Comparison of ENCODE assay signal across 8 mouse cellular contexts in the genomic region with DNA sequence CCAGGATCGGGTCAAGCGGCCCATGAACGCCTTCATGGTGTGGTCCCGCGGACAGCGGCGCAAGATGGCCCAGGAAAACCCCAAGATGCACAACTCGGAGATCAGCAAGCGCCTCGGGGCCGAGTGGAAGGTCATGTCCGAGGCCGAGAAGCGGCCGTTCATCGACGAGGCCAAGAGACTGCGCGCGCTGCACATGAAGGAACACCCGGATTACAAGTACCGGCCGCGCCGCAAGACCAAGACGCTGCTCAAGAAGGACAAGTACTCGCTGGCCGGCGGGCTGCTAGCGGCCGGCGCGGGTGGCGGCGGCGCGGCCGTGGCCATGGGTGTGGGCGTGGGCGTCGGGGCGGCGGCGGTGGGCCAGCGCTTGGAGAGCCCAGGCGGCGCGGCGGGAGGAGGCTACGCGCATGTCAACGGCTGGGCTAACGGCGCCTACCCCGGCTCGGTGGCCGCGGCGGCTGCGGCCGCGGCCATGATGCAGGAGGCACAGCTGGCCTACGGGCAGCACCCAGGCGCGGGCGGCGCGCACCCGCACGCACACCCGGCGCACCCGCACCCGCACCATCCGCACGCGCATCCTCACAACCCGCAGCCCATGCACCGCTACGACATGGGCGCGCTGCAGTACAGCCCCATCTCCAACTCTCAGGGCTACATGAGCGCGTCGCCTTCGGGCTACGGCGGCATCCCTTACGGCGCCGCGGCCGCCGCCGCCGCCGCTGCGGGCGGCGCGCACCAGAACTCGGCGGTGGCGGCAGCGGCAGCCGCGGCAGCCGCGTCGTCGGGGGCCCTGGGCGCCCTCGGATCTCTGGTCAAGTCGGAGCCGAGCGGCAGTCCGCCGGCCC. TPM values are rescaled to one million over a fixed set of nuclear protein-coding genes. Genes with fewer than 3 reads are reported as not detected.
A peak's percentile ranks its signal among the peaks of the same experiment; 100 is the strongest.
DNase-seq lines count a peak whose midpoint lies in the region; ATAC-seq and TF ChIP-seq lines count a peak whose summit lies in the region.

No protein-coding gene starts in this region.

- H3K4me3 ChIP-seq in left cerebral cortex, adult 2 months, result peak overlapping the region; percentile 33
- peak overlapping the region; percentile 38 for H3K4me3 ChIP-seq in embryonic facial prominence, embryonic 12.5 days
- peak overlapping the region; percentile 30 for H3K4me3 ChIP-seq in intestine, embryonic 16.5 days (ENCODE audit: low read length)
- peak overlapping the region; percentile 37 for H3K4me3 ChIP-seq in neural tube, embryonic 14.5 days (ENCODE audit: low read depth, low read length)

- ATAC-seq in embryonic facial prominence, embryonic 12.5 days (ENCODE audit: insufficient number of reproducible peaks, insufficient read depth, low FRiP score, low TSS enrichment), result no peak
- ATAC-seq in intestine, embryonic 16.5 days, result peak; percentile 30; the same call in 1 of the 2 replicates
- no peak for ATAC-seq in neural tube, embryonic 14.5 days (ENCODE audit: low read depth)

- DNase-seq in left cerebral cortex, adult 2 months (ENCODE audit: extremely low spot score in 1 of 2, low spot score in 2 of 2), result no peak
- DNase-seq in left cerebral cortex, adult 8-10 months (ENCODE audit: low spot score in 2 of 2), result no peak
- no peak for DNase-seq in right cerebral cortex, adult 2 months (ENCODE audit: low spot score in 2 of 2)
- no peak for DNase-seq in adrenal gland, postnatal 25 days
- no peak for DNase-seq in left cerebral cortex, postnatal 14 days (ENCODE audit: low spot score in 2 of 2)

- no peak for TF ChIP-seq CTCF in left cerebral cortex, adult 2 months (IDR thresholded peaks at IDR 0.05)

- H3K4me2 ChIP-seq in embryonic facial prominence, embryonic 12.5 days (replicated peaks), result peak overlapping the region; percentile 44
- peak overlapping the region; percentile 43 for H3K4me2 ChIP-seq in intestine, embryonic 16.5 days (ENCODE audit: low read depth, low read length)
- peak overlapping the region; percentile 45 for H3K4me2 ChIP-seq in neural tube, embryonic 14.5 days (ENCODE audit: low read depth, low read length)

- H3K36me3 ChIP-seq in embryonic facial prominence, embryonic 12.5 days, result no peaks in the 10 kb centered on the region
- H3K36me3 ChIP-seq in intestine, embryonic 16.5 days (ENCODE audit: control insufficient read depth, insufficient read depth, low read length), result no peaks in the 10 kb centered on the region
- H3K36me3 ChIP-seq in neural tube, embryonic 14.5 days (ENCODE audit: control insufficient read depth, insufficient read depth, low read length), result no peaks in the 10 kb centered on the region

- H3K4me1 ChIP-seq in embryonic facial prominence, embryonic 12.5 days, result peaks cover 11% of the 10 kb centered on the region; the same call in 1 of the 2 replicates
- peaks cover 17% of the 10 kb centered on the region for H3K4me1 ChIP-seq in intestine, embryonic 16.5 days (ENCODE audit: control insufficient read depth, insufficient read depth, low read length)
- peaks cover 12% of the 10 kb centered on the region for H3K4me1 ChIP-seq in neural tube, embryonic 14.5 days (ENCODE audit: control insufficient read depth, insufficient read depth, low read length)

- H3K27me3 ChIP-seq in embryonic facial prominence, embryonic 12.5 days, result peaks cover 85% of the 10 kb centered on the region
- H3K27me3 ChIP-seq in intestine, embryonic 16.5 days (replicated peaks; ENCODE audit: control insufficient read depth, insufficient read depth, low read length), result peaks cover 85% of the 10 kb centered on the region
- H3K27me3 ChIP-seq in neural tube, embryonic 14.5 days (ENCODE audit: control insufficient read depth, insufficient read depth, low read length), result peaks cover 42% of the 10 kb centered on the region

- 0 out of 2 replicates have a peak overlapping the region, but pooled peaks have one; percentile 3 for H3K9ac ChIP-seq in embryonic facial prominence, embryonic 12.5 days
- no peak overlapping the region for H3K9ac ChIP-seq in intestine, embryonic 16.5 days (ENCODE audit: low read depth, low read length)
- peak overlapping the region; percentile 59 for H3K9ac ChIP-seq in neural tube, embryonic 14.5 days (replicated peaks; ENCODE audit: low read depth, low read length)

- under 1% methylated on average over 84 of the region's 118 CpGs for WGBS in embryonic facial prominence, embryonic 12.5 days
- under 1% methylated on average over 116 of the region's 118 CpGs for WGBS in intestine, embryonic 16.5 days
- under 1% methylated on average over 93 of the region's 118 CpGs for WGBS in neural tube, embryonic 14.5 days

- intact Hi-C loops in left cerebral cortex, adult 2 months (cut with DNase I), result no loop called here
- intact Hi-C loops in left cerebral cortex, postnatal 14 days (cut with DNase I), result loop anchor here (10.0 kb wide), 1 partner anchor 278 kb away; the partner anchor contains the start of gene Tubgcp3

- no peaks in the 10 kb centered on the region for H3K9me3 ChIP-seq in embryonic facial prominence, embryonic 12.5 days
- H3K9me3 ChIP-seq in intestine, embryonic 16.5 days (ENCODE audit: control insufficient read depth, low read length), result no peaks in the 10 kb centered on the region
- H3K9me3 ChIP-seq in neural tube, embryonic 14.5 days (ENCODE audit: control insufficient read depth, low read length), result no peaks in the 10 kb centered on the region

- H3K27ac ChIP-seq in left cerebral cortex, adult 2 months, result no peak overlapping the region; the same call in 1 of the 2 replicates
- peak overlapping the region; percentile 23; the same call in 1 of the 2 replicates for H3K27ac ChIP-seq in embryonic facial prominence, embryonic 12.5 days
- H3K27ac ChIP-seq in intestine, embryonic 16.5 days (ENCODE audit: low read length), result no peak overlapping the region
- peak overlapping the region; percentile 75 for H3K27ac ChIP-seq in neural tube, embryonic 14.5 days (ENCODE audit: low read depth, low read length)

RNA-seq across cellular contexts. Expression of gene Sox1, which starts 1.6 kb away (rescaled TPM):
- 10 to 100 TPM in 1 of 2 experiments, 1 to 10 TPM in 1; 9.5 to 11.6 TPM for total RNA-seq in left cerebral cortex, adult 2 months (2021)
- total RNA-seq in left cerebral cortex, adult 8-10 months (2022), result 10 to 100 TPM; 10.9 to 14.2 (median 13.0) TPM
- polyA plus RNA-seq in embryonic facial prominence, embryonic 12.5 days (2016; fragmentation: Nextera tagmentation; extraction: Ambion mirVana), result 0.50 and 0.51 TPM in 2 replicates
- polyA plus RNA-seq in intestine, embryonic 16.5 days (2015; fragmentation: Nextera tagmentation; extraction: Ambion mirVana), result not detected in 2 replicates
- polyA plus RNA-seq in neural tube, embryonic 14.5 days (2014; fragmentation: Nextera tagmentation; extraction: Ambion mirVana), result 0.93 and 1.1 TPM in 2 replicates
- not detected in 2 replicates for total RNA-seq in adrenal gland, postnatal 25 days (2021)
- total RNA-seq in left cerebral cortex, postnatal 14 days (2021), result 10 to 100 TPM in 1 of 2 experiments, 1 to 10 TPM in 1; 6.1 to 10.4 TPM

Comparison
In these comparisons a context has a peak if more than half of its experiments do, and no peak if none do; other contexts are left out.
1. H3K27ac ChIP-seq: peak in embryonic facial prominence, embryonic 12.5 days (single experiment) and neural tube, embryonic 14.5 days (single experiment); none in left cerebral cortex, adult 2 months (single experiment) and intestine, embryonic 16.5 days (single experiment).
2. Peak in every context shown above with its lines, with median percentiles within 50 percentile points of each other: H3K4me3 ChIP-seq and H3K4me2 ChIP-seq.